Mouse (Mus musculus): ENCODE results near the gene Chchd3.

Chchd3 gene

GRCm38 (mm10) chr6:32935576-32935975, 124.5 kb downstream of the Chchd3 start:
- DNase-seq (ENCODE audit: low read depth) = no peak

- DNase-seq (ENCODE audit: low read depth) = no peak
Observed at GRCm38 (mm10) chr6:32931106-32931770, 128.8 kb downstream of the Chchd3 start.

GRCm38 (mm10) chr6:32922391-32922790, 137.7 kb downstream of the Chchd3 start:
- no peak for DNase-seq (ENCODE audit: low read depth)

GRCm38 (mm10) chr6:32920091-32920490, 140.0 kb downstream of the Chchd3 start:
- DNase-seq (ENCODE audit: low read depth) = no peak

DNA sequence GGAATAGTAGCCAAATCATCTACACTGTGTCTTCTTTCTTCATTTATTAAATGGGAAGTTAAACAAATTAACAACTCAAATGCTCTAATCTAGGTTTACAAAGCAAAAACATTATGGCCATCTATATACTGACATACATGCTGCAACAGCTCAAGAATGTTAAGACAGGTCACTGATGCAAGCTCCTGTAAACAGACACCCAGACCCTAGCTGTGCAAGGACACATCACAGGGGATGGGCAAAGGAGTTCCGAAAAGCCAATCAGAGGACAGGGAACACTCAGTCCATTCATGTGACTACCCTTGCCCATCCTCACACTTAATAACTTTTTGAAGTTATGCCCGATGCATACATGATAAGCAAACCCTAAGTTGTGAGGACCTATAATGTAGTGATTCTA, 149.4 kb downstream of the Chchd3 start:
- DNase-seq (ENCODE audit: low read depth) = no peak

GRCm38 (mm10) chr6:32899061-32899460, 161.0 kb downstream of the Chchd3 start:
- DNase-seq (ENCODE audit: low read depth) = no peak

DNA sequence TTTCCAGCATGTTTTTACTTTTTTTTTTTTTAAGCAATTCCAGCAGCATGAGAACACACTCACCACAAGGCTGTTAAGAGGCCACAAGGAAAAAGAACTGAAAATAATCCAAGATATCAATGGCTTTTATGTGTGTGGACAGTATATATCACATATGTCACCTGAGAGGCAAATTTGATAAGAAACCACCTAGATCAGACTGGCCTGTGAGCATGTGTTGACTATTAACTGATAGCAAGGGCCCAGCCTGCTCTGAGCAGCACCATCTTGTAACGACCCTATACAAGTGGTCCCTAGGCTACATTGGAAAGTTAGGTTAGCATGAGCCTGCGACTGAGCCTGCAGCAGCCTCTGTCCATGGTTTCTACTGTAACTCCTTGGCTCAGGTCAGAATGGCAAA, 166.0 kb downstream of the Chchd3 start:
- no peak for DNase-seq (ENCODE audit: low read depth)

- DNase-seq (ENCODE audit: low read depth) = no peak
Observed at GRCm38 (mm10) chr6:32890726-32891125, 169.3 kb downstream of the Chchd3 start.

DNA sequence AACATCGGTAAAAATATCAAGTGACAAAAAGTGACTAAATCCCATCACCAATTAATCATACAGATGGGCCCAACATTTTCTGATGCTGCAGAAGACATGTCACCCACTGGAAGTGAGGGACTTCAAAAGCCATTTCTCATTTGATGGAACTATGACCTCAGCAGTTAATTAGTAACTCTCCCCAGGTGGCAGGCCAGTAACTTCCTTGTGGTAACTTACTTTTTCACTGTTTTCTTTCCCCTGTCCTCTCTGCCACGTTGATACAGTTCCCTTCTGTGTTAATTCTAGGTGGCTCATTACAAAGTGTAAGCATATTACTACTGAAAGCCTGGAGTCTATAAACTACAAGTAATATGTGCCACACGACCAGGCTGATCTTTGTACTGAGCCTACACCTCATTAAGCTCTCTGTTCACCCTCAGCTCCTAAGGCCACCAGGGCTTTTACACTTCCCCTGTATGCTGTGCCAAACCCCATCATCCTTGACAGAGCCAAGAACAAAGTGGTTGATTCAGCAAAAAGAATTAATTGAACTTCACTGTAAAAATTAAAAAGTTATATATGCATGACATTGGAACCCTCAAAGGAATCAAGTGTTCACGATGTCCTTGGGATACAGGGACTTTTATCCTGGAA, 171.0 kb downstream of the Chchd3 start:
- no peak for DNase-seq (ENCODE audit: low read depth)

- no peak for DNase-seq (ENCODE audit: low read depth)
Observed at GRCm38 (mm10) chr6:32878586-32878985, 181.5 kb downstream of the Chchd3 start.

DNA sequence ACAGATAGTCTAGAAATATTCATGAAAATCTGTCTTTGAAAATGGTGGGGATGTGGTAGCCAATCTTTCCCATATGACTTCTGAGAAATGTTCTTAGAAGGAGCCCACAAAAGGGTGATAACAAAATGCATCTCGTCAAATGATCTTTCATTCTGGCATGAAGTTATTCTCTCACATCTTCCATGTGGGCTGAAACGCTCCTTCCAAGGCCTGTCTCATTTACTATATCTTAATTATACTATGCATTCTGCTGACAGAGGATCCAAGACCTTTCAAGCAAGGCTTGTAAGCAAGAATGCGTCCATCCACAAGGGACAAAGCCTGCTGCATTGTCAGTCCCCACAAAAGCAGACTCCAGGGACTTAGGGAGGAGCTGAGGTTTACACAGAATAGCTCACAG, 185.9 kb downstream of the Chchd3 start:
- DNase-seq (ENCODE audit: low read depth) = no peak

DNA sequence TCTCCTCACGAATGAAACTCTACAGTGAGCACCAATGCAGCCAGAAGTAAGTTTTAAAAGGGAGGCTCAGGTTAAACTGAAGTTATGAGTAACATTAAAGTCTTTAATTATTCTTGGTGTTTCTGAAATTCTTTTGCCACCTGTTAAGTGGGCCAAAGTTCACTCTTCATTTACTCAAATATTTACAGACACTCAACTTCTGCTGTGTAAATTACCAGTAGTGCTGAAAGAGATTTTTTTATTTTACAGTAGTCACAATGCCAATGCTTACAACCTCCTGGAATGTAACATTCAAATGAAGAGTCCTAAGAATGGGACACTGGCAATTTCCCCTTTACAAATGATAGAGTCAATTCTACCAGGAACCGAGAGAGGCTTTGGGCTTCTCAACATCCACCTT, 187.3 kb downstream of the Chchd3 start:
- no peak for DNase-seq (ENCODE audit: low read depth)

GRCm38 (mm10) chr6:32850960-32851359, 209.1 kb downstream of the Chchd3 start:
- no peak for DNase-seq (ENCODE audit: low read depth)

DNA sequence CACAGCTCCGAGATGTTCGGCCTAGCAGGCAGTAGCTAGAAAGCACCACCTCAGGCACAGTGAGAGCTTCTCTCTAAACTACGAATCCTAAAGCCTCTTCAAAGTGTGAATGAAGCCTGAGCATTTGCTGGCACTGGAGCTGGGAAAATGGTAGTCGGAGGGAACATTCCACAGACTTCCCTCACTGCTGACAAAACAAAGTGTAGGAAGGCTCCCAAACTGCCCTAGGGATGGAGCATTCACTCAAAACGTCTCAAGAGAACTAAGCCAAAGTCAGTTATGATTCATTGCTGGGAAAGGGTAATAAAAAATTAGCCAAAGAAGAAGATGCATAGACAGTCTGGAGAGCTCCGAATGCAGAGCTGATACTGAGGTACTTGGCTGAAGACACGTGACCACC, 211.1 kb downstream of the Chchd3 start:
- DNase-seq (ENCODE audit: low read depth) = no peak

DNA sequence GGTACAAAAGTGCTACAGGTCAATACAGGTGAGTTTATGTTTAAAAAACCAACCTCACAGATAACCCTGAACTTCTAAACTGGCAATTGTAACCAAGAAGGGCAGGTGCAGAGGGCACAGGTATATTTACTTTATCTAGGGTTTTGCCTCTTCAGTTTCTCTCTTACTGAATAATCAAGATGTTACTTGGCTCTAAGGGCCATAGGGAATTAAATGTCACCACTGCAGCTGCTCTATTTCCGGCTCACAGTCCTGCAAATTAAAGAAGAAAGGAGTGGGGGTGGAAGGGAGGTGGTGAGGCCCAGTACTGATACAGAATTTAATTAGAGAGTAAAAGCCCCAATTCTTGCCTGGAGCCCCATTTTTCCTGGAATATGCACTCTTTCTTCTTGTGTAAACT, 214.6 kb downstream of the Chchd3 start:
- DNase-seq (ENCODE audit: low read depth) = no peak

DNA sequence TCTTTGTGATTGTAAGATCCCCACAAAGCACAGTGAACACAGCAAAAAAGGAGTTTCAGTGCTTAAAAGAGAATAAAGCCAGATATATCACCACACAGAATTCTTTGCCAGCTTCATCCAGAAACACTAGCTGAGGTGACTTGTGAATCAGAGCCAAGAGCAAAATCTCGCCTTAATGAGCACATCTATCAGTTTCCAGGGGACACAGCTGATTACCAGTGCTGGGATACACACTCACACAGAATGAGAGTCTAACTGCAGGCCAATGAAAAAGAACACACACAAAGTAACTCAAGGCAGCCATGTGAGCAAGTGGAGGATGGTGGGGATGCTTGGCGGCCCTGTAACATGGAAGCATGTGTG, 222.1 kb downstream of the Chchd3 start:
- DNase-seq (ENCODE audit: low read depth) = no peak

- no peak for DNase-seq (ENCODE audit: low read depth)
Observed at GRCm38 (mm10) chr6:32837165-32837938, 222.7 kb downstream of the Chchd3 start.

GRCm38 (mm10) chr6:32823856-32824620, 236.0 kb downstream of the Chchd3 start:
- DNase-seq (ENCODE audit: low read depth) = no peak

- no peak for DNase-seq (ENCODE audit: low read depth)
Observed at GRCm38 (mm10) chr6:32818961-32819360, 241.1 kb downstream of the Chchd3 start.

DNA sequence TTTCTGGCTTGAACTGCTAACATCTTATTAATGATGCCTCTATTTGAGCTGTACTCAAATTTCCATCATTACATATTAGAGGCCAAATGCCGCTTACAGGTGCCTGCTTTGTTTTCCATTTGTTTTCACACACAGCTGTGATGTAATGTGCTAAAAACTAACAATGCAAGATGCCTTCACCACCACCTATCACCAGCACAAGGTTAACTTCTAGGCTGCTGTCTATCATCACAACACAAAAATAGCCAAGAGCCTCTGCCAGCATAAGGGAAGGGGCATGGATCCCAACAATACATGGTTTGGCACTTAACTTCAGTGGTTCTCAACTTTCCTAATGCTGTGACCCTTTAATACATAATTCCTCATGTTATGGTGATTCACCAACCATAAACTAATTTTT, 251.3 kb downstream of the Chchd3 start:
- no peak for DNase-seq (ENCODE audit: low read depth)

DNA sequence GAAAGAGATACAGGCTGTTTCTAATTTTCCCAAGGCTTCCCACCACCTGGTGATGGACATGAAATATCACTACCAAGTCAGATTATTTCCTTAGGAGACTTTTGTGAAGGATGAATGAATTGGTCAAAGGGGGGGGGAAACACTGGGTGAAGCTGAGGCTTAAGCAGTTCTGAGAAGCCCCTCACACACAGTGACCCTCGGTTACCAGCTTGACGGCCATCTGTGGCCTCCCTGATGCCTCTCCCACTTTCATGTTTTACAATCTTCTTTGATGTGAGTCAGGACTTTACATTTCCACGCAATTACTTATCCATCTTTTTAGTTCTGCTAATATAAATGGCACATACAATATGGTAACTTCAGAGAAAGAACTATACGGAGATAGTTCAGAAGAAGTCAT, 252.3 kb downstream of the Chchd3 start:
- no peak for DNase-seq (ENCODE audit: low read depth)

DNA sequence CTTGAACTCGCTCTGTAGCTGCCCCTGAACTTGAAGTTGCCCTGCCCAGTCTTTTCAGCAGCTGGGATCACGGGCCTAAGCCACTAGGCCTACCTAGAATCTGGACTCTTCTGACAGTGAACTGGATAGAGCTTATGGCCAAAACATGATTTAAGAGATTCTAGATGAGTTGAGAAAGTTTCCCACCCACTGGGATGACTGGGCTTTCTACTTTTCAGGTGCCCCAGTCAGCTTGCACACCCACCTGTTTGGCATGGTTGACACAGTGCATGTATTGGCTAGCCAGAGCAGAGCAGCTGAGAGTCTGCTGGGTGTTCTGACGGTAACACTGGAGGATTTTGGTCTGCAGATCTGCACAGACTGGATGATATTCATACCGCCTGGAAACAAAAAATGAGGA, 256.4 kb downstream of the Chchd3 start:
- no peak for DNase-seq (ENCODE audit: low read depth)

DNA sequence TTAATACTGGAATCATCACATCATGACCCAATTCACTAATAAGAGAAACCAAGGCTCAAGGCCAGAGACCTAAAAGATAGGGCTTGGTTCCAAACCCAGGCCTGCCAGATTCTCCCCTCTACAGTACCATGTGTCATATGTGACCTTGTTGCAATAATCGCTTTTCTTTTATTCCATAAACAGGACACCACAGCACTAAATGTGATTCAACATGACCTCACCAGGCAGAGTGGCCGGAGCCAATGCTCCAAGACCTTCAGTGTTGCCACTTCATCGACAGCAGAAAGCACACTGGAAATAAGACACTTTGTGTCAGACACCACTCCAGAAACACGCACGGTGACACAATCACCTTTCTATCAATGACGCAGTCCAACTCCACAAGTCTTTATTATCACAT, 258.3 kb downstream of the Chchd3 start:
- no peak for DNase-seq (ENCODE audit: low read depth)
